Mouse (Mus musculus): ENCODE measurements around the gene Tnfsf8. TPM values are rescaled to one million over a fixed set of nuclear protein-coding genes. Genes with fewer than 3 reads are reported as not detected.

Tnfsf8 gene
- total and polyA plus RNA-seq, 3 experiments, result not detected

DNA sequence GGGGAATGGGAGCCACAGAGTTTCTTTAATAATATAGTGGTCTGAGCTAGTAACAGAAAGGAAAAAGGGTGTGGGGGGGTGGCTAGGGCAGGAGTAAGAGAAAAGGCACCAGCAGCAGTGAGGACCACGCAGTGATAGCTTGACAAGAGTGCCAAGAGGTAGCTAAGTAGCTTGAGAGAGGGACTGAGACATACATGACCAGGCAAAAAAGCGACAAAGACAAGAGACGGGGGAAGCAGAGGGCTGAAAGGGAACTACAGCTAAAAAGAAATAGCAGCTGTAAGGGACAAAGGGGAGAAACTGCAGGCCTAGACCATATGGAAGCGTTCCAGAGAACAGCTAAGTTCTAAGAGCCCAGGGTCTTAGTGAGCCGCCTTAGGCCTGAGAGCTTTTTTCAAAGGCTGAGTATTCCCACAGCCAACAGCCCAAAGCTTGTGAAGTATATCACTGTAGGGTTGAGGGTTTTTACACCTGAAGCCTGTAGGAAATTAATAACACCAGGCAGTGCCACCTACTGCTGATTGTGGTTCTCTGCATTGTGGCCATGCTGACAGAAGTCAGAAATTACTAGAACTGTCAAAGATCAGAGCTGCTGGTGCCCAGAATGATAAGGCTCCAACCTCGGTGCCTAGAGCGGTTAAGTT, 78.1 kb downstream of the Tnfsf8 start:
- Histone ChIP-seq H3K4me1 (ENCODE audit: control insufficient read depth in 1 of 2, insufficient read depth in 2 of 2, low read length in 2 of 2) (no peaks in the 10 kb centered on the region), H3K79me2 (ENCODE audit: control insufficient read depth, insufficient read depth, low read length, poor library complexity) (no peaks in the 10 kb centered on the region), H3K27me3 (ENCODE audit: control insufficient read depth in 1 of 2, insufficient read depth in 2 of 2, low read length in 2 of 2) (no peaks in the 10 kb centered on the region), H3K4me3 (ENCODE audit: control insufficient read depth in 1 of 2, insufficient read depth in 1 of 2, low read depth in 2 of 2, low read length in 2 of 2) (no peak overlapping the region), H3K9ac (ENCODE audit: control insufficient read depth, low read depth, low read length, poor library complexity, severe bottlenecking) (no peak overlapping the region), H3K27ac (ENCODE audit: control insufficient read depth, low read depth, low read length) (no peak overlapping the region), H3K36me3 (ENCODE audit: control insufficient read depth in 1 of 2, insufficient read depth in 2 of 2, low read length in 2 of 2) (no peaks in the 10 kb centered on the region), H3K9me3 (replicated peaks; ENCODE audit: insufficient read depth, low read length) (no peaks in the 10 kb centered on the region)
- TF ChIP-seq MAX (IDR thresholded peaks at IDR 0.05; ENCODE audit: low read length) (no peak), USF1 (IDR thresholded peaks at IDR 0.05; ENCODE audit: low read depth, low read length) (no peak), NELFE (IDR thresholded peaks at IDR 0.05; ENCODE audit: low read depth, low read length) (no peak), E2F4 (IDR thresholded peaks at IDR 0.05; ENCODE audit: borderline replicate concordance, low read depth, low read length) (no peak), EP300 (IDR thresholded peaks at IDR 0.05; ENCODE audit: low read depth in 1 of 2, low read length in 2 of 2) (no peak), ELF1 (IDR thresholded peaks at IDR 0.05; ENCODE audit: low read depth, low read length) (no peak), MEF2A (IDR thresholded peaks at IDR 0.05; ENCODE audit: extremely low read depth, insufficient replicate concordance, low read depth, low read length, poor library complexity, severe bottlenecking) (no peak), SMC3 (IDR thresholded peaks at IDR 0.05; ENCODE audit: low read depth, low read length) (no peak), CHD2 (IDR thresholded peaks at IDR 0.05; ENCODE audit: low read length) (no peak), ZNF384 (IDR thresholded peaks at IDR 0.05; ENCODE audit: low read depth, low read length) (no peak), ZKSCAN1 (IDR thresholded peaks at IDR 0.05; ENCODE audit: low read depth, low read length) (no peak), USF2 (IDR thresholded peaks at IDR 0.05; ENCODE audit: borderline replicate concordance in 1 of 2, insufficient read depth in 1 of 2, low read depth in 1 of 2, low read length in 2 of 2) (no peak), RCOR1 (IDR thresholded peaks at IDR 0.05; ENCODE audit: low read depth, low read length) (no peak)
- no peak for DNase-seq (ENCODE audit: low read depth, low spot score)

Other genes with a start within 250 kb of the Tnfsf8 start
- not detected in 2 replicates for gene Tex48, start 238.9 kb downstream of the Tnfsf8 start, total RNA-seq (2012; rRNA removed)
- gene Tex48, start 238.9 kb downstream of the Tnfsf8 start, polyA plus RNA-seq (2012; ENCODE audit: insufficient read depth in 1 of 2, insufficient read length in 2 of 2, low read depth in 1 of 2, low replicate concordance in 2 of 2, missing spikeins in 1 of 2), result not detected
- not detected in 2 replicates for gene Gm11214, start 198.0 kb downstream of the Tnfsf8 start, total RNA-seq (2012; rRNA removed)
- under 1 TPM in 1 of 2 experiments, not detected in 1; 0.43 TPM for gene Gm11214, start 198.0 kb downstream of the Tnfsf8 start, polyA plus RNA-seq (2012; ENCODE audit: insufficient read depth in 1 of 2, insufficient read length in 2 of 2, low read depth in 1 of 2, low replicate concordance in 2 of 2, missing spikeins in 1 of 2)
- gene Tnfsf15, start 116.2 kb downstream of the Tnfsf8 start, total RNA-seq (2012; rRNA removed), result not detected in 2 replicates
- gene Tnfsf15, start 116.2 kb downstream of the Tnfsf8 start, polyA plus RNA-seq (2012; ENCODE audit: insufficient read depth in 1 of 2, insufficient read length in 2 of 2, low read depth in 1 of 2, low replicate concordance in 2 of 2, missing spikeins in 1 of 2), result not detected
- not detected in 2 replicates for gene Tnc, start 185.7 kb upstream of the Tnfsf8 start, total RNA-seq (2012; rRNA removed)
- not detected for gene Tnc, start 185.7 kb upstream of the Tnfsf8 start, polyA plus RNA-seq (2012; ENCODE audit: insufficient read depth in 1 of 2, insufficient read length in 2 of 2, low read depth in 1 of 2, low replicate concordance in 2 of 2, missing spikeins in 1 of 2)